Comparison of ENCODE assay signal across 8 mouse cellular contexts in genomic region chr4:140988706-140989290, GRCm38 (mm10). TPM values are rescaled to one million over a fixed set of nuclear protein-coding genes. Genes with fewer than 3 reads are reported as not detected.
A peak's percentile ranks its signal among the peaks of the same experiment; 100 is the strongest.
DNase-seq lines count a peak whose midpoint lies in the region; ATAC-seq and TF ChIP-seq lines count a peak whose summit lies in the region.

No protein-coding gene starts in this region.

- no peak overlapping the region for H3K9ac ChIP-seq in kidney, postnatal 0 days (ENCODE audit: low read depth, low read length)
- no peak overlapping the region; the same call in 1 of the 2 replicates for H3K9ac ChIP-seq in forebrain, embryonic 15.5 days (replicated peaks)

- ATAC-seq in kidney, postnatal 0 days (replicated peaks; ENCODE audit: low FRiP score, low read depth), result no peak
- no peak for ATAC-seq in forebrain, embryonic 15.5 days (replicated peaks)
- no peak for ATAC-seq in cerebellum, adult (ENCODE audit: insufficient number of reproducible peaks, low FRiP score, low TSS enrichment)

- H3K4me3 ChIP-seq in kidney, postnatal 0 days (replicated peaks; ENCODE audit: low read depth, low read length), result no peak overlapping the region
- no peak overlapping the region for H3K4me3 ChIP-seq in forebrain, embryonic 15.5 days
- H3K4me3 ChIP-seq in lung, adult 2 months (replicated peaks; ENCODE audit: extremely low read depth, low read depth, low read length), result peak overlapping the region; percentile 16
- peak overlapping the region; percentile 27; the same call in 1 of the 2 replicates for H3K4me3 ChIP-seq in spleen, adult 2 months (ENCODE audit: extremely low read depth, insufficient read depth, insufficient read length)

- H3K9me3 ChIP-seq in kidney, postnatal 0 days (replicated peaks; ENCODE audit: low read length), result no peaks in the 10 kb centered on the region
- H3K9me3 ChIP-seq in forebrain, embryonic 15.5 days, result no peaks in the 10 kb centered on the region

- H3K27me3 ChIP-seq in kidney, postnatal 0 days (ENCODE audit: insufficient read depth, low read length), result no peaks in the 10 kb centered on the region
- no peaks in the 10 kb centered on the region for H3K27me3 ChIP-seq in forebrain, embryonic 15.5 days
- H3K27me3 ChIP-seq in spleen, adult 2 months (ENCODE audit: control insufficient read depth, insufficient read depth, low read length), result no peaks in the 10 kb centered on the region

- TF ChIP-seq POLR2A in lung, adult 2 months (IDR thresholded peaks at IDR 0.05; ENCODE audit: borderline replicate concordance, extremely low read depth, low read depth, low read length), result 0 out of 2 replicates have a peak, but pooled peaks have one; percentile 29
- TF ChIP-seq POLR2A in spleen, adult 2 months (IDR thresholded peaks at IDR 0.05; ENCODE audit: low read depth, low read length), result no peak

- H3K4me1 ChIP-seq in kidney, postnatal 0 days (replicated peaks; ENCODE audit: insufficient read depth, low read length), result 0 out of 2 replicates have a peak, but pooled peaks cover 10% of the 10 kb centered on the region
- H3K4me1 ChIP-seq in forebrain, embryonic 15.5 days, result peaks cover 35% of the 10 kb centered on the region
- H3K4me1 ChIP-seq in lung, adult 2 months (ENCODE audit: control insufficient read depth, insufficient read depth, low read length), result peaks cover 17% of the 10 kb centered on the region
- peaks cover 21% of the 10 kb centered on the region; the same call in 1 of the 2 replicates for H3K4me1 ChIP-seq in spleen, adult 2 months (ENCODE audit: control insufficient read depth, insufficient read depth, insufficient read length)

- 0 out of 2 replicates have a peak overlapping the region, but pooled peaks have one; percentile 0 for H3K4me2 ChIP-seq in kidney, postnatal 0 days (ENCODE audit: low read length)
- H3K4me2 ChIP-seq in forebrain, embryonic 15.5 days (replicated peaks), result peak overlapping the region; percentile 78; the same call in 1 of the 2 replicates

- peaks cover 13% of the 10 kb centered on the region for H3K36me3 ChIP-seq in kidney, postnatal 0 days (ENCODE audit: insufficient read depth, low read length)
- H3K36me3 ChIP-seq in forebrain, embryonic 15.5 days, result peaks cover 16% of the 10 kb centered on the region
- H3K36me3 ChIP-seq in spleen, adult 2 months (ENCODE audit: control insufficient read depth, insufficient read depth, low read length), result peaks cover 6% of the 10 kb centered on the region; the same call in 1 of the 2 replicates

- WGBS in kidney, postnatal 0 days, result 39% methylated on average over 7 of the region's 7 CpGs
- WGBS in forebrain, embryonic 15.5 days, result 54% methylated on average over 7 of the region's 7 CpGs
- 50% methylated on average over 7 of the region's 7 CpGs for WGBS in lung, adult 2 months
- WGBS in spleen, adult 2 months, result 11% methylated on average over 7 of the region's 7 CpGs

- TF ChIP-seq CTCF in kidney, postnatal 0 days (IDR thresholded peaks at IDR 0.05; ENCODE audit: low read depth), result no peak
- TF ChIP-seq CTCF in lung, adult 2 months (IDR thresholded peaks at IDR 0.05; ENCODE audit: insufficient read depth, low read length), result no peak
- TF ChIP-seq CTCF in spleen, adult 2 months (IDR thresholded peaks at IDR 0.05; ENCODE audit: extremely low read depth, insufficient read depth, insufficient read length, insufficient replicate concordance), result no peak

- no peak for DNase-seq in kidney, postnatal 0 days (ENCODE audit: low spot score)
- no peak for DNase-seq in kidney, adult 18-20 months
- DNase-seq in lung, adult 2 months, result no peak
- peak; percentile 41 to 43 for DNase-seq in spleen, adult 2 months (ENCODE audit: low read depth in 1 of 2, low spot score in 2 of 2)
- no peak for DNase-seq in embryo, embryonic 9.5 days (ENCODE audit: extremely low spot score)
- DNase-seq in layer of hippocampus, postnatal 10 days (ENCODE audit: low spot score in 2 of 2), result no peak

- H3K27ac ChIP-seq in kidney, postnatal 0 days, result peak overlapping the region; percentile 1; the same call in 1 of the 2 replicates
- no peak overlapping the region for H3K27ac ChIP-seq in forebrain, embryonic 15.5 days (replicated peaks)
- peak overlapping the region; percentile 76 for H3K27ac ChIP-seq in spleen, adult 2 months (ENCODE audit: insufficient read depth, low read length)

RNA-seq across cellular contexts. Expression of gene Atp13a2, which starts 2.1 kb away (rescaled TPM):
- 30.6 and 31.9 TPM in 2 replicates for polyA plus RNA-seq in kidney, postnatal 0 days (2015; fragmentation: Nextera tagmentation; extraction: Ambion mirVana)
- 123 and 127 TPM in 2 replicates for polyA plus RNA-seq in forebrain, embryonic 15.5 days (2015; fragmentation: Nextera tagmentation; extraction: Ambion mirVana)
- 199 and 258 TPM in 2 replicates for polyA plus RNA-seq in lung, adult 2 months (2012; rRNA removed)
- polyA plus RNA-seq in spleen, adult 2 months (2012; rRNA removed), result 275 and 360 TPM in 2 replicates
- total RNA-seq in layer of hippocampus, postnatal 10 days (2021), result 100 to 1,000 TPM; 233 to 238 TPM

RNA-seq across cellular contexts. Expression of gene Mfap2, which starts 21.4 kb away (rescaled TPM):
- 330 and 339 TPM in 2 replicates for polyA plus RNA-seq in kidney, postnatal 0 days (2015; fragmentation: Nextera tagmentation; extraction: Ambion mirVana)
- 215 and 229 TPM in 2 replicates for polyA plus RNA-seq in forebrain, embryonic 15.5 days (2015; fragmentation: Nextera tagmentation; extraction: Ambion mirVana)
- 173 and 190 TPM in 2 replicates for polyA plus RNA-seq in lung, adult 2 months (2012; rRNA removed)
- polyA plus RNA-seq in spleen, adult 2 months (2012; rRNA removed), result 3.1 and 4.6 TPM in 2 replicates
- 10 to 100 TPM; 20.9 TPM for total RNA-seq in layer of hippocampus, postnatal 10 days (2021)

RNA-seq across cellular contexts. Expression of gene Sdhb, which starts 27.8 kb away (rescaled TPM):
- 660 and 674 TPM in 2 replicates for polyA plus RNA-seq in kidney, postnatal 0 days (2015; fragmentation: Nextera tagmentation; extraction: Ambion mirVana)
- polyA plus RNA-seq in forebrain, embryonic 15.5 days (2015; fragmentation: Nextera tagmentation; extraction: Ambion mirVana), result 428 and 441 TPM in 2 replicates
- 97.5 and 143 TPM in 2 replicates for polyA plus RNA-seq in lung, adult 2 months (2012; rRNA removed)
- 66.0 and 79.2 TPM in 2 replicates for polyA plus RNA-seq in spleen, adult 2 months (2012; rRNA removed)
- total RNA-seq in layer of hippocampus, postnatal 10 days (2021), result 100 to 1,000 TPM; 202 to 204 TPM

Comparison
In these comparisons a context has a peak if more than half of its experiments do, and no peak if none do; other contexts are left out.
1. DNase-seq: peak in spleen, adult 2 months (2 of 2); none in kidney, postnatal 0 days (single experiment), kidney, adult 18-20 months (single experiment), lung, adult 2 months (single experiment), embryo, embryonic 9.5 days (single experiment) and layer of hippocampus, postnatal 10 days (0 of 2).
2. H3K4me3 ChIP-seq: peak in lung, adult 2 months (single experiment) and spleen, adult 2 months (single experiment); none in kidney, postnatal 0 days (single experiment) and forebrain, embryonic 15.5 days (single experiment).
3. RNA of gene Mfap2, which starts 21.4 kb away (polyA plus RNA-seq): 330 to 339 TPM in kidney, postnatal 0 days, 215 to 229 TPM in forebrain, embryonic 15.5 days and 173 to 190 TPM in lung, adult 2 months; 3.1 to 4.6 TPM in spleen, adult 2 months; every median in the first group is over 10 times any median in the second.